Mouse (Mus musculus): ENCODE data around the gene Ndufaf8. TPM values are rescaled to one million over a fixed set of nuclear protein-coding genes. Genes with fewer than 3 reads are reported as not detected.

The Ndufaf8 gene
- polyA plus RNA-seq, 1 experiment = 47.7 TPM

GRCm38 (mm10) chr11:120136195-120136594, 37.5 kb downstream of the Ndufaf8 start:
- no peak overlapping the region for H3K4me3 ChIP-seq (ENCODE audit: control insufficient read depth, insufficient read depth, low read length)

GRCm38 (mm10) chr11:120136796-120137624, 38.3 kb downstream of the Ndufaf8 start:
- Histone ChIP-seq H3K4me1 (replicated peaks; ENCODE audit: control insufficient read depth, insufficient read depth, low read length) (peaks cover 11% of the 10 kb centered on the region), H3K27ac (ENCODE audit: control insufficient read depth, insufficient read depth, low read length) (no peak overlapping the region), H3K36me3 (ENCODE audit: control insufficient read depth, insufficient read depth, low read length) (peaks cover 19% of the 10 kb centered on the region), H3K4me3 (ENCODE audit: control insufficient read depth, insufficient read depth, low read length) (no peak overlapping the region), H3K27me3 (ENCODE audit: control insufficient read depth, insufficient read depth, low read length) (no peaks in the 10 kb centered on the region)
- TF ChIP-seq CTCF (IDR thresholded peaks at IDR 0.05; ENCODE audit: borderline replicate concordance, control insufficient read depth, extremely low read depth, insufficient read depth, low read length, poor library complexity) (no peak), POLR2A (IDR thresholded peaks at IDR 0.05; ENCODE audit: control insufficient read depth, extremely low read depth, insufficient read depth, low read length, poor library complexity) (no peak)
- no peak for DNase-seq
- 96% methylated on average over 23 of the region's 23 CpGs for WGBS

More at GRCm38 (mm10) chr11:120136195-120136594, 37.5 kb downstream of the Ndufaf8 start:
- peaks cover 11% of the 10 kb centered on the region for H3K4me1 ChIP-seq (replicated peaks; ENCODE audit: control insufficient read depth, insufficient read depth, low read length)
- peaks cover 27% of the 10 kb centered on the region for H3K36me3 ChIP-seq (ENCODE audit: control insufficient read depth, insufficient read depth, low read length)
- H3K27me3 ChIP-seq (ENCODE audit: control insufficient read depth, insufficient read depth, low read length) = no peaks in the 10 kb centered on the region
- H3K27ac ChIP-seq (ENCODE audit: control insufficient read depth, insufficient read depth, low read length) = no peak overlapping the region
- WGBS = 92% methylated on average over 8 of the region's 8 CpGs
- no peak for DNase-seq
- no peak for TF ChIP-seq POLR2A (IDR thresholded peaks at IDR 0.05; ENCODE audit: control insufficient read depth, extremely low read depth, insufficient read depth, low read length, poor library complexity)
- no peak for TF ChIP-seq CTCF (IDR thresholded peaks at IDR 0.05; ENCODE audit: borderline replicate concordance, control insufficient read depth, extremely low read depth, insufficient read depth, low read length, poor library complexity)

GRCm38 (mm10) chr11:120137625-120138004, 38.9 kb downstream of the Ndufaf8 start:
- H3K4me3 ChIP-seq (ENCODE audit: control insufficient read depth, insufficient read depth, low read length) = no peak overlapping the region
- H3K4me1 ChIP-seq (replicated peaks; ENCODE audit: control insufficient read depth, insufficient read depth, low read length) = peaks cover 17% of the 10 kb centered on the region
- WGBS = 91% methylated on average over 5 of the region's 5 CpGs
- TF ChIP-seq CTCF (IDR thresholded peaks at IDR 0.05; ENCODE audit: borderline replicate concordance, control insufficient read depth, extremely low read depth, insufficient read depth, low read length, poor library complexity) (no peak), POLR2A (IDR thresholded peaks at IDR 0.05; ENCODE audit: control insufficient read depth, extremely low read depth, insufficient read depth, low read length, poor library complexity) (no peak)
- peaks cover 15% of the 10 kb centered on the region for H3K36me3 ChIP-seq (ENCODE audit: control insufficient read depth, insufficient read depth, low read length)
- DNase-seq = no peak
- no peak overlapping the region for H3K27ac ChIP-seq (ENCODE audit: control insufficient read depth, insufficient read depth, low read length)
- H3K27me3 ChIP-seq (ENCODE audit: control insufficient read depth, insufficient read depth, low read length) = no peaks in the 10 kb centered on the region

- DNase-seq = no peak
Measured at GRCm38 (mm10) chr11:120139309-120139731, 40.6 kb downstream of the Ndufaf8 start.

GRCm38 (mm10) chr11:120140255-120140654, 41.5 kb downstream of the Ndufaf8 start:
- Histone ChIP-seq H3K36me3 (ENCODE audit: control insufficient read depth, insufficient read depth, low read length) (no peaks in the 10 kb centered on the region), H3K27ac (ENCODE audit: control insufficient read depth, insufficient read depth, low read length) (no peak overlapping the region), H3K4me1 (replicated peaks; ENCODE audit: control insufficient read depth, insufficient read depth, low read length) (peaks cover 25% of the 10 kb centered on the region), H3K27me3 (ENCODE audit: control insufficient read depth, insufficient read depth, low read length) (no peaks in the 10 kb centered on the region), H3K4me3 (ENCODE audit: control insufficient read depth, insufficient read depth, low read length) (no peak overlapping the region)
- no peak for TF ChIP-seq POLR2A (IDR thresholded peaks at IDR 0.05; ENCODE audit: control insufficient read depth, extremely low read depth, insufficient read depth, low read length, poor library complexity)
- TF ChIP-seq CTCF (IDR thresholded peaks at IDR 0.05; ENCODE audit: borderline replicate concordance, control insufficient read depth, extremely low read depth, insufficient read depth, low read length, poor library complexity) = no peak
- 91% methylated on average over 6 of the region's 6 CpGs for WGBS
- DNase-seq = no peak

More at GRCm38 (mm10) chr11:120139309-120139731, 40.6 kb downstream of the Ndufaf8 start:
- TF ChIP-seq POLR2A (IDR thresholded peaks at IDR 0.05; ENCODE audit: control insufficient read depth, extremely low read depth, insufficient read depth, low read length, poor library complexity) (no peak), CTCF (IDR thresholded peaks at IDR 0.05; ENCODE audit: borderline replicate concordance, control insufficient read depth, extremely low read depth, insufficient read depth, low read length, poor library complexity) (no peak)
- H3K27me3 ChIP-seq (ENCODE audit: control insufficient read depth, insufficient read depth, low read length) = no peaks in the 10 kb centered on the region
- H3K4me3 ChIP-seq (ENCODE audit: control insufficient read depth, insufficient read depth, low read length) = no peak overlapping the region
- peaks cover 4% of the 10 kb centered on the region for H3K36me3 ChIP-seq (ENCODE audit: control insufficient read depth, insufficient read depth, low read length)
- peaks cover 25% of the 10 kb centered on the region for H3K4me1 ChIP-seq (replicated peaks; ENCODE audit: control insufficient read depth, insufficient read depth, low read length)
- 20% methylated on average over 10 of the region's 10 CpGs for WGBS
- H3K27ac ChIP-seq (ENCODE audit: control insufficient read depth, insufficient read depth, low read length) = no peak overlapping the region

GRCm38 (mm10) chr11:120142601-120143051, 43.9 kb downstream of the Ndufaf8 start:
- Histone ChIP-seq H3K4me1 (replicated peaks; ENCODE audit: control insufficient read depth, insufficient read depth, low read length) (peaks cover 25% of the 10 kb centered on the region), H3K27me3 (ENCODE audit: control insufficient read depth, insufficient read depth, low read length) (no peaks in the 10 kb centered on the region), H3K4me3 (ENCODE audit: control insufficient read depth, insufficient read depth, low read length) (no peak overlapping the region), H3K36me3 (ENCODE audit: control insufficient read depth, insufficient read depth, low read length) (peaks cover 3% of the 10 kb centered on the region; the same call in 1 of the 2 replicates), H3K27ac (ENCODE audit: control insufficient read depth, insufficient read depth, low read length) (no peak overlapping the region)
- TF ChIP-seq POLR2A (IDR thresholded peaks at IDR 0.05; ENCODE audit: control insufficient read depth, extremely low read depth, insufficient read depth, low read length, poor library complexity) (no peak), CTCF (IDR thresholded peaks at IDR 0.05; ENCODE audit: borderline replicate concordance, control insufficient read depth, extremely low read depth, insufficient read depth, low read length, poor library complexity) (no peak)
- peak; percentile 18 for DNase-seq
- 42% methylated on average over 3 of the region's 3 CpGs for WGBS

Measured in thymus, adult 2 months (tissue).